Mouse (Mus musculus) cortical plate, adult 2 months (tissue): ENCODE measurements at regions not wholly inside any gene's neighbourhood (a gene's known extent, or its start where the extent isn't known, plus 50 kb on each side); places are given as distances from the start of the nearest gene placed in this dataset.

Source experiments
- CTCF ChIP-seq: fragments of 200-500 bp; IDR thresholded peaks from 2 replicates; pipeline ENCODE4 v1.5.1; 2011; ENCODE audit warnings: mild to moderate bottlenecking, control low read depth, low read length; ENCODE audit not compliant: insufficient read depth; ENCODE audit errors: extremely low read depth
- POLR2A ChIP-seq: fragments of 200-500 bp; IDR thresholded peaks from 2 replicates; pipeline ENCODE4 v1.6.1; 2011; ENCODE audit warnings: mild to moderate bottlenecking, low read length, control low read depth; ENCODE audit not compliant: insufficient read depth; ENCODE audit errors: extremely low read depth

DNA sequence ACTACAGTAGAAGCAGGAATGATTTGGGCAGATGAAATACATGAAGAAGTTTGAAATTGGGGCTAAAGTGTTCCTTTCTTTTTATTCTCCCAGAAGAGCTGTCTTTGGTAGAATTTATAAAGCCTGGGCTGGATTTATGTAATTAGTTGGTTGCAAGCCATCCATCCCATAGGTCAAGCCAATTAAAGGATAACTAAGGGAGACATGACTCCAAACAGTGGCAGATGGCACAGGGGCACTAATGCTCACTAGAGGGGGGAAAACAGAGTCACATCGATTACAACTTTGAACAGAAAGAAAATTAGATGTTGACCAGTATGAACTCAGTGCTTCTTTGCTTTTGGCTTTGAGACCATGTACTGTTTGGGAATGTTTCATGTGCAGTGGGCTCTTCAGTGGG lies 1246.2 kb downstream of the Hace1 start:
- TF ChIP-seq CTCF (no peak), POLR2A (no peak)
